Mouse (Mus musculus) cerebellum, adult 11-12 months (tissue): ENCODE measurements around the gene Trim31.

Experiments
- DNase-seq: peaks from one replicate; pipeline ENCODE4 v3.0.0; 2022

Trim31 gene

GRCm38 (mm10) chr17:36897065-36897464 lies 853 bp upstream of the Trim31 start:
- DNase-seq, result no peak

- DNase-seq, result no peak
Measured at GRCm38 (mm10) chr17:36899376-36899775, 1.5 kb downstream of the Trim31 start.

- DNase-seq, result no peak
Measured at GRCm38 (mm10) chr17:36900001-36900400, 2.1 kb downstream of the Trim31 start.

GRCm38 (mm10) chr17:36900691-36901090 lies 2.8 kb downstream of the Trim31 start:
- no peak for DNase-seq

- DNase-seq, result no peak
Measured at GRCm38 (mm10) chr17:36903651-36904050, 5.7 kb downstream of the Trim31 start.

GRCm38 (mm10) chr17:36908235-36908634 lies 10.3 kb downstream of the Trim31 start:
- no peak for DNase-seq

GRCm38 (mm10) chr17:36909802-36910201 lies 11.9 kb downstream of the Trim31 start:
- DNase-seq, result no peak

- no peak for DNase-seq
Measured at GRCm38 (mm10) chr17:36912031-36912430, 14.1 kb downstream of the Trim31 start.

- DNase-seq, result peak; percentile 49
Measured at GRCm38 (mm10) chr17:36914108-36914507, 16.2 kb downstream of the Trim31 start.

- DNase-seq, result peak; percentile 21
Measured at GRCm38 (mm10) chr17:36915076-36915475, 17.2 kb downstream of the Trim31 start.

- DNase-seq, result no peak
Measured at GRCm38 (mm10) chr17:36920239-36920638, 22.3 kb downstream of the Trim31 start.

- DNase-seq, result no peak
Measured at GRCm38 (mm10) chr17:36922715-36923114, 24.8 kb downstream of the Trim31 start.

- no peak for DNase-seq
Measured at GRCm38 (mm10) chr17:36923491-36923890, 25.6 kb downstream of the Trim31 start.

GRCm38 (mm10) chr17:36927496-36928120 lies 29.7 kb downstream of the Trim31 start:
- DNase-seq, result no peak

GRCm38 (mm10) chr17:36929236-36929932 lies 31.5 kb downstream of the Trim31 start:
- no peak for DNase-seq

- no peak for DNase-seq
Measured at GRCm38 (mm10) chr17:36930233-36930632, 32.3 kb downstream of the Trim31 start.

- no peak for DNase-seq
Measured at GRCm38 (mm10) chr17:36931130-36931529, 33.2 kb downstream of the Trim31 start.

GRCm38 (mm10) chr17:36931806-36932205 lies 33.9 kb downstream of the Trim31 start:
- no peak for DNase-seq

- no peak for DNase-seq
Measured at GRCm38 (mm10) chr17:36938056-36938455, 40.1 kb downstream of the Trim31 start.

- DNase-seq, result peak; percentile 87
Measured at GRCm38 (mm10) chr17:36942391-36942790, 44.5 kb downstream of the Trim31 start.

GRCm38 (mm10) chr17:36942791-36943471 lies 45.0 kb downstream of the Trim31 start, which contains the start of gene Rnf39:
Gene Rnf39 (plus strand): TSS chr17:36942918.
- DNase-seq, result peak; percentile 74

- peak; percentile 52 for DNase-seq
Measured at GRCm38 (mm10) chr17:36943691-36944090, 45.8 kb downstream of the Trim31 start.

GRCm38 (mm10) chr17:36944121-36944775 lies 46.3 kb downstream of the Trim31 start:
- peak; percentile 58 for DNase-seq
